Mouse (Mus musculus) ES-CJ7 (cell line): ENCODE measurements around the gene Tmem183a.

ENCODE experiments used
- DNase-seq: peaks from one replicate; pipeline ENCODE4 v3.0.0; 2011; ENCODE audit warnings: low read depth, low spot score

Gene Tmem183a

GRCm38 (mm10) chr1:134361857-134362212 is at the start of gene Tmem183a:
Gene Tmem183a, minus strand, starts transcription at chr1:134361979.
- peak; percentile 96 for DNase-seq

GRCm38 (mm10) chr1:134408080-134408479 is 46.3 kb upstream of the Tmem183a start:
- DNase-seq, result no peak

GRCm38 (mm10) chr1:134406414-134406771 is 44.6 kb upstream of the Tmem183a start:
- no peak for DNase-seq

GRCm38 (mm10) chr1:134405509-134406413 is 44.0 kb upstream of the Tmem183a start, which contains the start of gene Cyb5r1:
Gene Cyb5r1, plus strand, starts transcription at chr1:134405559.
- DNase-seq, result peak; percentile 98

- peak; percentile 95 for DNase-seq
These were observed 38.0 kb upstream of the Tmem183a start for GRCm38 (mm10) chr1:134399735-134400134.

GRCm38 (mm10) chr1:134398210-134398609 is 36.4 kb upstream of the Tmem183a start:
- DNase-seq, result no peak

- DNase-seq, result no peak
These were observed 32.0 kb upstream of the Tmem183a start for GRCm38 (mm10) chr1:134393827-134394226.

- peak; percentile 66 for DNase-seq
These were observed 23.9 kb upstream of the Tmem183a start, which contains the start of gene 4933406M09Rik for GRCm38 (mm10) chr1:134385666-134386065. Gene 4933406M09Rik, plus strand, starts transcription at chr1:134385940.

GRCm38 (mm10) chr1:134385176-134385575 is 23.4 kb upstream of the Tmem183a start:
- peak; percentile 81 for DNase-seq

GRCm38 (mm10) chr1:134384581-134384980 is 22.8 kb upstream of the Tmem183a start:
- DNase-seq, result peak; percentile 96

GRCm38 (mm10) chr1:134381795-134382625 is 20.2 kb upstream of the Tmem183a start:
- peak; percentile 90 for DNase-seq

GRCm38 (mm10) chr1:134381051-134381450 is 19.3 kb upstream of the Tmem183a start:
- no peak for DNase-seq

- DNase-seq, result no peak
These were observed 12.3 kb upstream of the Tmem183a start for GRCm38 (mm10) chr1:134374124-134374523.

- DNase-seq, result peak; percentile 76
These were observed 7.1 kb upstream of the Tmem183a start for GRCm38 (mm10) chr1:134368777-134369337.

GRCm38 (mm10) chr1:134365491-134365890 is 3.7 kb upstream of the Tmem183a start:
- DNase-seq, result no peak

- DNase-seq, result no peak
These were observed 1.4 kb upstream of the Tmem183a start for GRCm38 (mm10) chr1:134363194-134363593.

GRCm38 (mm10) chr1:134361195-134361856 is 453 bp downstream of the Tmem183a start:
- DNase-seq, result no peak

- DNase-seq, result no peak
These were observed 1.1 kb downstream of the Tmem183a start for GRCm38 (mm10) chr1:134360656-134361055.

GRCm38 (mm10) chr1:134357461-134357860 is 4.3 kb downstream of the Tmem183a start:
- no peak for DNase-seq

GRCm38 (mm10) chr1:134353326-134353725 is 8.5 kb downstream of the Tmem183a start:
- DNase-seq, result no peak

GRCm38 (mm10) chr1:134347791-134348190 is 14.0 kb downstream of the Tmem183a start:
- DNase-seq, result no peak
